Mouse (Mus musculus): Measurements from ENCODE around the gene Igsf9b. TPM values are rescaled to one million over a fixed set of nuclear protein-coding genes. Genes with fewer than 3 reads are reported as not detected.
A peak's percentile ranks its signal among the peaks of the same experiment; 100 is the strongest.

Igsf9b gene
- polyA plus RNA-seq, 1 experiment from 2014 or later: 5.2 TPM

DNA sequence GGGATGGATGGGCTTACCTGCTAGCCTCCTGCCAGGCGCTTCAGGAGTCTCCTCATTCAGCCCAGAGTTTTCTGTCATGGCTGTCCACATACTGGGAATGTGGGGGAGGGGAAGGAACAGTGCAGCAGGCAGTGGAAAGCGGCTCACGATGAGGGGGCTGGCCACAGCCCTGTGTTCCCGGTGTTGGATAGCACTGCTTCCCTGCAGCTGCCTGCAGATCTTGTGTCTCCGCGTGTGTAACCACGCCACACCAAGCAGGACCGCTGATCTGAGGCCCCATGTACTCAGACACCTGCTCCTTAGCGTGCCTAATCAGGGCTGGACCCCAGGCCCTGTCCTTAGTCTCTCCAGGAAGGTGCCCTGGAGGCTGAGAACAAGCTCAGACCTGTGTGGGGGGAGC, 35.9 kb downstream of the Igsf9b start:
- ATAC-seq (ENCODE audit: low FRiP score) (0 out of 2 replicates have a peak, but pooled peaks have one; percentile 22), DNase-seq (ENCODE audit: low spot score, missing footprints) (no peak)
- Histone ChIP-seq H3K4me1 (ENCODE audit: control insufficient read depth, insufficient read depth, low read length) (no peaks in the 10 kb centered on the region), H3K4me2 (no peak overlapping the region), H3K9me3 (ENCODE audit: control insufficient read depth, low read length) (no peaks in the 10 kb centered on the region), H3K36me3 (ENCODE audit: control insufficient read depth, insufficient read depth, low read length) (peaks cover 4% of the 10 kb centered on the region; the same call in 1 of the 2 replicates), H3K9ac (ENCODE audit: low read length) (no peak overlapping the region), H3K4me3 (ENCODE audit: low read depth, low read length) (no peak overlapping the region), H3K27ac (ENCODE audit: low read depth, low read length) (no peak overlapping the region), H3K27me3 (ENCODE audit: control insufficient read depth, insufficient read depth, low read length) (no peaks in the 10 kb centered on the region)
- 87% methylated on average over 9 of the region's 9 CpGs for WGBS

DNA sequence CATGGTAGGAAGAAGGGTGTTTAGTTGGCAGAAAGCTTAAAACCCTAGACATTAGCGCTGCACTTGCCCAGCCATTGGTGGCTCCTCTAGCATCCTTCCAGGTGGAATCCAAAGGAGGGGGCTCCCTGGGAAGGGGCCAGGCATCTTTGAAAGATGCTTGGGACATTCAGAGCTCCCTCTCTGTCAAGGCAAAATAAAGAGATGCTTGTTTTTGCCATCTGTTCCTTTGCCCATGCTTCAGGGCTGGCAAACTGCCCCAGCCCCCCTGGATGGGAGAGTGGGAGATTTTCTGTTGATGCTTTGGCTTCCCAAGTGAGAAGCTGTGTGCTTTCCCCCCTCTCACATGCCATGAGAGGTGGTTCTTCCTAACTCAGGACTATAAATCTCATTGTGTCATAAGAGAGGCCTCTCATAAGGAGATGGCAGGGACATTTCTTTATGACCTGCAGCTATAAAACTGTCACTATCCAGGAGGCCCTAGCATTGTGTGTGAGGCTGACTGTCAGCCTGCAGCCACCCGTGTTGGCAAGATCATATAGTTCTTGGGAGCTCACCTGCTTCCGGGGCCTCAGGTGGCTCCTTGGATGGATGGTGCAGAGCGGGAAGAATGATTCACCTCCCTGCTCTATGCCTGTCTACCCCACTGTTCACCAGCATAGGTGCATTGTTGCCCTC, 38.1 kb downstream of the Igsf9b start:
- Histone ChIP-seq H3K36me3 (ENCODE audit: control insufficient read depth, insufficient read depth, low read length) (peaks cover 4% of the 10 kb centered on the region; the same call in 1 of the 2 replicates), H3K27ac (ENCODE audit: low read depth, low read length) (no peak overlapping the region), H3K9ac (ENCODE audit: low read length) (no peak overlapping the region), H3K9me3 (ENCODE audit: control insufficient read depth, low read length) (no peaks in the 10 kb centered on the region), H3K4me2 (no peak overlapping the region), H3K4me1 (ENCODE audit: control insufficient read depth, insufficient read depth, low read length) (no peaks in the 10 kb centered on the region), H3K27me3 (ENCODE audit: control insufficient read depth, insufficient read depth, low read length) (no peaks in the 10 kb centered on the region), H3K4me3 (ENCODE audit: low read depth, low read length) (no peak overlapping the region)
- DNase-seq (ENCODE audit: low spot score, missing footprints): no peak
- ATAC-seq (ENCODE audit: low FRiP score): no peak
- WGBS: 90% methylated on average over 4 of the region's 4 CpGs

DNA sequence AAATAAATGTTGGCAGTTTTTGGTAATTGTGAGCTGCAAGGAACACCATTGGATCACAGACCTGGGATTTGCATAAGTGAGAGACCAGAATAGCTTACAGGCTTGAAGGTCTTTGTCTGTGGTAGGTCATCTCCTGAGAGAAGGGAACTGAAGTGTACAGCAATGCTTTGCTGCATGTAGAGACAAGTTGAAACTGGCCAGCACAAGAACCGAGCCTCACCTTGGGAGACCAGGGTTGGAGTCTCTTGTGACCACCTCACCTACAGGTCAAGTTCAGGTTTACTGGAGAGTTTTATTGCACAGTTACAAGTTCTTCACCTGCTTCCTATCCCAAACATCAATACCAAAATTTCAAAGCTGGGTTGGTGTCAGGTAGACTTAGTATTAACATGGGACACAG, 40.2 kb downstream of the Igsf9b start:
- ATAC-seq (ENCODE audit: low FRiP score): no peak
- no peaks in the 10 kb centered on the region for H3K9me3 ChIP-seq (ENCODE audit: control insufficient read depth, low read length)

DNA sequence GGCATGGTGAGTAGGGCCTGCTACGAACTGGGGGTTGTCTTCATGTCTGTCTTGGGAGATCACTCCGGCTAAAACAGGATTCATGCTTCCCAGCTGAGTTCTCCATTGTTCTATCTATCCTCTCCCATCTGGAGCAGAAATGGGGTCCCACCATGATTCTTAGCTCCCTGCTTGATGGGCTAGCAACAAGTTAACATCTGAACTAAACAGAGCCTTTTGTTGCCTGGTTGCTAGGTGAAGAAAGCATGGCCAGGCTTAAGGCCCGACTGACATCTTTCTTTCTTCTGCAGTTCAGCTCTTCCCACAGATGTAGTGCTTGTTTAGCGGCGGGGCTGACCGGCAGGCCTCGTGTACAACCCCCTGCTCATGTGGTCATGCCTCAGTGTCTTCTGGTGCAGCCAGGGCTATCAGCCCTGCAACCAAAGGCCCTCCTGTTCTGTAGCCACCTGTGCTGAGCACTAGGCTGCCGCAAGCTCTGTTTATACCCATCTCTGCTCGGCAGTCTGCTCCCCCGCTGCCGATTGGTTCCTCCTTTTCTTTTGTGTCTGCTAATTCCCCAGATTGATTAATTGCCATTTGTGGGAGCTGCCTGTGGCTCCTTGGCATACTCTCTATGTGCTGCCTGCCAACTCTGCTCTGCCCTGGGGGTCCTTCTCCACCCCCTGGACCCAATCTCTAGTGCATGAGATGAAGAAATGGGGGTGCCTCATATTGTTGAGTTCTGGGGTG, 47.7 kb downstream of the Igsf9b start:
- Histone ChIP-seq H3K27me3 (ENCODE audit: control insufficient read depth, insufficient read depth, low read length) (no peaks in the 10 kb centered on the region), H3K4me2 (no peak overlapping the region), H3K27ac (ENCODE audit: low read depth, low read length) (no peak overlapping the region), H3K36me3 (ENCODE audit: control insufficient read depth, insufficient read depth, low read length) (no peaks in the 10 kb centered on the region), H3K9me3 (ENCODE audit: control insufficient read depth, low read length) (no peaks in the 10 kb centered on the region), H3K9ac (ENCODE audit: low read length) (no peak overlapping the region), H3K4me3 (ENCODE audit: low read depth, low read length) (no peak overlapping the region), H3K4me1 (ENCODE audit: control insufficient read depth, insufficient read depth, low read length) (peaks cover 2% of the 10 kb centered on the region; the same call in 1 of the 2 replicates)
- DNase-seq (ENCODE audit: low spot score, missing footprints): no peak
- 38% methylated on average over 11 of the region's 11 CpGs for WGBS
- ATAC-seq (ENCODE audit: low FRiP score): 0 out of 2 replicates have a peak, but pooled peaks have one; percentile 27

More for the DNA sequence above, 40.2 kb downstream of the Igsf9b start:
- WGBS: 85% methylated on average over 1 of the region's 1 CpGs
- Histone ChIP-seq H3K27ac (ENCODE audit: low read depth, low read length) (no peak overlapping the region), H3K9ac (ENCODE audit: low read length) (no peak overlapping the region), H3K4me2 (no peak overlapping the region), H3K4me3 (ENCODE audit: low read depth, low read length) (no peak overlapping the region), H3K27me3 (ENCODE audit: control insufficient read depth, insufficient read depth, low read length) (no peaks in the 10 kb centered on the region), H3K36me3 (ENCODE audit: control insufficient read depth, insufficient read depth, low read length) (no peaks in the 10 kb centered on the region), H3K4me1 (ENCODE audit: control insufficient read depth, insufficient read depth, low read length) (no peaks in the 10 kb centered on the region)
- no peak for DNase-seq (ENCODE audit: low spot score, missing footprints)

DNA sequence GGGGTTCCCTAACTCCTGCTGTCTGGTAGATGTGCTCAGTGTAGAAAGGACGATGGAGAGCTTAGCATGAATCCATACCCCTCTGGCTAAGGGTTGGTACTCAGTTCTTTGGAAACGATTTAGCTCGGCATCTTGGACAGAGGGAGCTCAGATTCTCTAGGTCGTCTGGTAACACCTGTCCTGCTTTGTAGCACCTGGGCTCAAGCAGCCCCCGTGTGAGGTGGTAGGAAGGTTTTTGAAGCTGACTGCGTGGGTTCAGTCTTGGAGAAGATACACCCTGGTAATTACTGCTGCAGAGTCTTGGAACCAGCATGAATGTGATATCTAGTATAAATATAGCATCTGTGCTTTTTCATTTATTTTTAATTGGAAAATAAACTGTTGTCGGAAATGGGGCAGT, 54.1 kb downstream of the Igsf9b start:
- ATAC-seq (ENCODE audit: low FRiP score) (no peak), DNase-seq (ENCODE audit: low spot score, missing footprints) (no peak)
- Histone ChIP-seq H3K4me2 (no peak overlapping the region), H3K4me3 (ENCODE audit: low read depth, low read length) (no peak overlapping the region), H3K4me1 (ENCODE audit: control insufficient read depth, insufficient read depth, low read length) (no peaks in the 10 kb centered on the region), H3K27ac (ENCODE audit: low read depth, low read length) (no peak overlapping the region), H3K36me3 (ENCODE audit: control insufficient read depth, insufficient read depth, low read length) (no peaks in the 10 kb centered on the region), H3K9me3 (ENCODE audit: control insufficient read depth, low read length) (no peaks in the 10 kb centered on the region), H3K27me3 (ENCODE audit: control insufficient read depth, insufficient read depth, low read length) (no peaks in the 10 kb centered on the region), H3K9ac (ENCODE audit: low read length) (no peak overlapping the region)
- 93% methylated on average over 7 of the region's 7 CpGs for WGBS

DNA sequence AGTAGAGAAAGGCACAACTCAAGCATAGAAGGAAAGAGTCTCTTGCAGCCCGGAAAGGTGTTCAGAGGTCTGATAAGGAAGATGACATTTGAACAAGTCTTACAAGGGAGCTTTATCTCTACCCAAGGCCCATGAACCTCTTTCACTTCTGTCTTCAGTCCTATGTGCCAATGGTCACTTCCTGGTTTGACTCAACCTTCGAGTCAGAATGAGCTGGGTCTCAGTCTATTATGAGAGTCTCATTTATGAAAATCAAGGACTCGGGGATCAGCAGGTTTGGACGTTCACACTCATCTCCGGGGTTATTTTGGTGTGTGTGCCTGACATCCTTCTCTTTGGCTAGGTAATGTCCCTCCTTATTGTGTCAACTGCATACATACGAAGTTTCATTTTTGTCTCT, 58.9 kb downstream of the Igsf9b start:
- no peaks in the 10 kb centered on the region for H3K36me3 ChIP-seq (ENCODE audit: control insufficient read depth, insufficient read depth, low read length)
- no peak overlapping the region for H3K27ac ChIP-seq (ENCODE audit: low read depth, low read length)
- DNase-seq (ENCODE audit: low spot score, missing footprints) (no peak), ATAC-seq (ENCODE audit: low FRiP score) (no peak)
- H3K4me2 ChIP-seq: no peak overlapping the region
- H3K9me3 ChIP-seq (ENCODE audit: control insufficient read depth, low read length): no peaks in the 10 kb centered on the region
- no peaks in the 10 kb centered on the region for H3K4me1 ChIP-seq (ENCODE audit: control insufficient read depth, insufficient read depth, low read length)
- no peak overlapping the region for H3K4me3 ChIP-seq (ENCODE audit: low read depth, low read length)
- WGBS: 92% methylated on average over 6 of the region's 6 CpGs
- no peak overlapping the region for H3K9ac ChIP-seq (ENCODE audit: low read length)
- no peaks in the 10 kb centered on the region for H3K27me3 ChIP-seq (ENCODE audit: control insufficient read depth, insufficient read depth, low read length)

DNA sequence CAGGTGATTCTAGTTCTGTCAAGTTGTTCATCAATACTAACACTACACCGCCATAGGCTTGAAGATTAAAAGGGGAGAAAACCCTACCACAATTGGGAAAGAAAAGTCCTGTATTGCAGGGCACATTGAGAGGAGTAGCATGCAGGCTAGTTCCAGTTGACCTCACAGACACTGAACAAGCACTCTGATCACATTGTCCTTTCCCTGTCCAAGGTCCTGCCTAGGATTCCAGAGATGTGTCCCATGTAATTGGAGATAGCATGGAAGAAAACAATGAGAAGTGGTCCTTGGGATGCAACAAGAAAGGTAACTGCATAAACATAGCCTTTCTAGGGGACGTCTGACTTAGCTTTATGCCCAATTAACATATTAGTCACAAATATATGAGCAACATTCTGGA, 68.2 kb downstream of the Igsf9b start:
- H3K27ac ChIP-seq (ENCODE audit: low read depth, low read length): no peak overlapping the region
- no peak overlapping the region for H3K4me2 ChIP-seq
- ATAC-seq (ENCODE audit: low FRiP score): no peak
- H3K27me3 ChIP-seq (ENCODE audit: control insufficient read depth, insufficient read depth, low read length): no peaks in the 10 kb centered on the region
- H3K36me3 ChIP-seq (ENCODE audit: control insufficient read depth, insufficient read depth, low read length): no peaks in the 10 kb centered on the region
- no peak for DNase-seq (ENCODE audit: low spot score, missing footprints)
- no peaks in the 10 kb centered on the region for H3K9me3 ChIP-seq (ENCODE audit: control insufficient read depth, low read length)
- no peaks in the 10 kb centered on the region for H3K4me1 ChIP-seq (ENCODE audit: control insufficient read depth, insufficient read depth, low read length)
- 68% methylated on average over 2 of the region's 2 CpGs for WGBS
- H3K4me3 ChIP-seq (ENCODE audit: low read depth, low read length): no peak overlapping the region
- no peak overlapping the region for H3K9ac ChIP-seq (ENCODE audit: low read length)

DNA sequence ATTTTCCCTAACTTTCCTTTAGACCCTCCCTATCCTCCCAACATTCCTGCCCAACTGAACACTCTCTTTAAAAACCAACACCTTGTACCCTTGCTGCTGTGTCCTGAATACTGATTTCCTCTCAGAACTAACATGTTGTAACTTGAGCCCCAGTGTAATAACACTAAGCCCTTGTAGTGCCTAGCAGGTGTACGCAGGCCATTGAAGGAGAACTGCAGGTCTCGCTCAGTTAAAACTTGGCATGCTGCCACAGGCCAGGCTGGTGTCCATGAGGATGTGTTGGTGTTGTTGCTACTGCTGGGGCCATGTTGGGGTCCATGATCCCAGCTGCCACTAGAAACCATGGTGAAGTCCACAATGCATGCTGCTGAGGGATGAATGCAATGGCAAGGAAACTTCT, 70.1 kb downstream of the Igsf9b start:
- Histone ChIP-seq H3K9ac (ENCODE audit: low read length) (no peak overlapping the region), H3K27ac (ENCODE audit: low read depth, low read length) (no peak overlapping the region), H3K27me3 (ENCODE audit: control insufficient read depth, insufficient read depth, low read length) (no peaks in the 10 kb centered on the region), H3K36me3 (ENCODE audit: control insufficient read depth, insufficient read depth, low read length) (no peaks in the 10 kb centered on the region), H3K4me3 (ENCODE audit: low read depth, low read length) (no peak overlapping the region), H3K4me1 (ENCODE audit: control insufficient read depth, insufficient read depth, low read length) (no peaks in the 10 kb centered on the region), H3K9me3 (ENCODE audit: control insufficient read depth, low read length) (no peaks in the 10 kb centered on the region), H3K4me2 (no peak overlapping the region)
- WGBS: 85% methylated on average over 2 of the region's 2 CpGs
- ATAC-seq (ENCODE audit: low FRiP score): no peak
- no peak for DNase-seq (ENCODE audit: low spot score, missing footprints)

DNA sequence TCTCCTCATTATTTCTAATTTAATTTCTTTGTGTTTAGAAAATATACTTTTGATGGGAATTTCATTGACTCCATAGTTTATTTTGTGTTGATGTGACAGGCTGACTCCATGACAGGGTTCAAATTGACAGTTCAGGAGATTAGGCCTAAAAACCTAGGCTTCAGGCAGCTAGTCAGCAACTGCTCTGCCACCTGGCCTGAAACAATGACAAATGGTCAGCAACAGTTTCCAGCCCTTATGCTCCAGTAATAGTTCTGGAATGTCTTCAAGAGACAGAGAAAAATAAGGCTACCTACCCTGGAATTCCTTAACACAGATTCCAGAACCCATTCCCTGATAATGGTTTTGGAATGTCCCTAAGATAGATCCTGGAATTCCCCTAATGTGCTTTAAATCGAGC, 76.7 kb downstream of the Igsf9b start:
- DNase-seq (ENCODE audit: low spot score, missing footprints) (no peak), ATAC-seq (ENCODE audit: low FRiP score) (no peak)
- Histone ChIP-seq H3K9me3 (ENCODE audit: control insufficient read depth, low read length) (no peaks in the 10 kb centered on the region), H3K4me3 (ENCODE audit: low read depth, low read length) (no peak overlapping the region), H3K4me1 (ENCODE audit: control insufficient read depth, insufficient read depth, low read length) (no peaks in the 10 kb centered on the region), H3K27me3 (ENCODE audit: control insufficient read depth, insufficient read depth, low read length) (no peaks in the 10 kb centered on the region), H3K27ac (ENCODE audit: low read depth, low read length) (no peak overlapping the region), H3K9ac (ENCODE audit: low read length) (no peak overlapping the region), H3K36me3 (ENCODE audit: control insufficient read depth, insufficient read depth, low read length) (no peaks in the 10 kb centered on the region), H3K4me2 (no peak overlapping the region)
- 75% methylated on average over 1 of the region's 1 CpGs for WGBS
